Mouse (Mus musculus): Measurements from ENCODE around the gene Tbxas1. TPM values are rescaled to one million over a fixed set of nuclear protein-coding genes. Genes with fewer than 3 reads are reported as not detected.
A peak's percentile ranks its signal among the peaks of the same experiment; 100 is the strongest.

Tbxas1 gene
- total RNA-seq, 1 experiment from 2014 or later, result 19.2 TPM

DNA sequence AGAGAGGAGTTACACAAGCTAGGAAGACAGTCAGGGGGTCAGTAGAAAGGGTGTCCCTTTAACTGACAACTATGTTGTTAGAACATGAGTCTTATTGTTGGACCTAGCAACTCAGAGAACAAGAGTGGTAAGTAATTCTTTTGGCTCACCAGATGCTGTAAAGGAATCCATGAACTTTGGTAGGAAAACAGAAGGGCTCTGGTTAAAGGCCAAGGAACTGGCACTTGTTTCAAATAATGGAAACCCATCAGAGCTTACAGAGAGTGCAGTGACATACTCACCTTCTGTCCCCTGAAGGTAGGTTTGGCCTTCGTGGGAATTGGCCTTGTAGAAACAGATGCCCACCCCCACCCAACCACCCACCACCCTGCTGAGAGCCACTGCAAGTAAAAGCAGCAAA is 97.6 kb downstream of the Tbxas1 start:
- no peak for ATAC-seq (replicated peaks; ENCODE audit: insufficient number of reproducible peaks, low FRiP score, low TSS enrichment, poor library complexity, severe bottlenecking)

DNA sequence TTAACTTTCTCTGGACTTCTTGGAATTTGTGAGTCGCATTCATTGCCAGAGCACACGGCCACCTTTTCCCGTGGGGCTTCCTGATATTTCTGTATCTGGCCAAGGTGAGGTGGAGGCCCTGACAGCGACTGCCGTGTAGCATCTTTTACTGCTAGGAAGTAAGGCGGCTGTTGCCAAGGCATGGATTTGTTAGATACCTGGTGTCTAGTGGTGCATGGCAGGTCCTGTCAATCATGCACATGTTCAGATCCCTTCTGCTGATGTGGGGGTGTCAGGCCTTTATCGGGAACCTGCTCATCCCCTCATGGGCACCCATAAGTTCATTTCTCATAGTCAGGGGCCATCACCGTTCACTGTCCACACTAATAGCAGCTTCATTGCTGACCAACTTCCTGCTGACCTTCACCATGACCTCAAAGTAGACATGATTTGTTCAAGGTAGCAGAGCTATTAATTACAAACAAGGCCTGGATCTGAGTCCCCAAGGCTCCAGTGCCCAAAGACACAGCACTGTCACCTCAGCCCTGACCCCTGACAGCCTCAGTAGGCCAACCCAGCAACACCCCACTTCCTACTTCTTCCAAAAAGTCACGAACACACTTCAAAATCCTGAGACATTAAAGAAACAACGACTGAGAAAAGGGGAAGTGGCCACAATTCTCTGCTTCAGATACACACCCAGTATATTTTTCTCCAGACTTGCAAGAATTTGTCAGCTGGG is 98.4 kb downstream of the Tbxas1 start:
- peak; percentile 73 for ATAC-seq (replicated peaks; ENCODE audit: insufficient number of reproducible peaks, low FRiP score, low TSS enrichment, poor library complexity, severe bottlenecking)

DNA sequence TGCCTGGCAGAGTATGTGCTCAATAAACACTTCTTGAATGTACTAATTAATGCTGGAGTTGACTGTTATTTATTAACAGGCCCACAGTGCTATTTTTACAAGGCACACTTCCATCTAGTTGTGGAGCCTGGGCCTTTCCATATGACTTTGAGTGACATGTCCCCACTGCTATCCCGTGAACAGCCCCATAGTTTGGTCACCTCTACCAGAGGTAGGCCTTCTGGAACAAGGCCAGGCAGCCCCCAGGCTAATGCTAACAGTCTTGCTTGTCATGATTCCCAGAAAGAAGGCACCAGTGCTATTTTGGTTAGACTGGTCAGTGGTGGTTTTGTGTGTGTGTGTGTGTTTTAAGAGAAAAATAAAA is 98.9 kb downstream of the Tbxas1 start:
- ATAC-seq (replicated peaks; ENCODE audit: insufficient number of reproducible peaks, low FRiP score, low TSS enrichment, poor library complexity, severe bottlenecking), result no peak

DNA sequence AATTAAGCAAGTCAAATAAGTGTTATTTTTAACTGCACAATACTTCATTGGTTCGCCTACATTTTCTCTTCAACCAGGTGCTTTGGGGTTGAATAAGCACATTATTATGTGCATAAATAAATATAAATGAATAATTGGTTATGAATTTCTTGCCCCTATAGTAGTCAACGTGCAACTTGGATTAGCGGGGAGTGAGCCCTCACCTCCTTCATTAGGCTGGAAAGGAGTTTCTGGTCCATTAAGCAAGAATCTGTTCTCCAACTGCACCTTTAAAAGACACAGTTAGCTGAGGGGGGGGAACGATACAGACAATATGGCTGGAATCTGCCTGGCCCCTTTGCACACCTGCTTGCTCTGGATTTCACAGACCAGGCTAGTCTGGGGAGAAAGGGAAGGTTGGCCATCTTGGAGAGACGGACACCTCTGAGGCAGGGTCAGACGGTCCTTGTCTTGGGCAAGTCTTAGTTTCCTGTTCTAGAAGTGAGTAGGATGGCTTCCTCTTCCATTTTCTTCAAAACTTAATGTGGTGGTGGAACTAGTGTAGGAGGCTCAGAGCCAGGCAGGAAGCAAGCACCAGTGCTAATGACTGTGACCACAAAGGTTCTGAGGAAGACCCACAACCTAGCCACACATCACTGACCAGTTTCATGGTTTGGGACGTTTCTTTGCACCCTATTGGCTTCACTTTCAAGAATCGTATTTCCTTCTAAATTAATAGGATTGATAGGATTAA is 99.5 kb downstream of the Tbxas1 start:
- ATAC-seq (replicated peaks; ENCODE audit: insufficient number of reproducible peaks, low FRiP score, low TSS enrichment, poor library complexity, severe bottlenecking), result peak; percentile 68

DNA sequence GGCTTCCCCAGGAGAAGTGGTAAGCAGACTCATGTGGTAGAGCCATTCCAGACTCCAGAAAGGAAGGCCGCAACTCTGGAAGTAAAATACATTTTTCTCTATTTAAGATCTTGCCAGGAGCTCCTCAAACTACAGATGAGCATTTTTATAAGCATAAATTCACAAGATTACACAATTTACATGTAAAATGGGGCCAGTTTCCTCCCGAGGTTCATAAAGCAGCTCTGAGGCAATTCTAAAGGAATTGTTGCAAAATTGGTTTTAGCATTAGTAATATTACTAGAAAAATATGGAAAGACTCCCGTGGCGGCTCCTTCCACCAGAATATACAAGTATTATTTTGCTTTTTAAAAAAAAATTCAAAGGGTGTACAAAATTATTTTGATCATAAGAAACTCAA is 100.7 kb downstream of the Tbxas1 start:
- ATAC-seq (replicated peaks; ENCODE audit: insufficient number of reproducible peaks, low FRiP score, low TSS enrichment, poor library complexity, severe bottlenecking), result no peak

DNA sequence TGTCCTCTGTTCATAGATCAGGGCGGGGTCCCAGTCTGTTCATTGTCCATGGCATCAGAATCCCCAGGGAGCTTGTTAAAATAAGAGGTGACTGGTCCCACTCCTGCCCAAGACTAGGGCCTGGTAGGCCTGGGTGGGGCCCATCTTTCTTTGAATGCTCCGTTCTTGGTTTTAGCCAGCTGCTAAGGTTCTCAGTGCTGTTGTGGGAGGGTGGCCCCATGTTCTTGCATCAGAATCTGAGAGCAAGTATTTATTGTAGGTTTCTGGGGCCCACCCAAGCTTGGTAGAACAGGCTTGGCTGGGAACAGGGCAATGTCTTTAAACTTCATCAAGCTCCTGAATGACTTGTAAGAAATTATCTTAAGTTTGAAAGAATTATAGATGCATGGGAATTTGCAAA is 101.2 kb downstream of the Tbxas1 start:
- no peak for ATAC-seq (replicated peaks; ENCODE audit: insufficient number of reproducible peaks, low FRiP score, low TSS enrichment, poor library complexity, severe bottlenecking)

DNA sequence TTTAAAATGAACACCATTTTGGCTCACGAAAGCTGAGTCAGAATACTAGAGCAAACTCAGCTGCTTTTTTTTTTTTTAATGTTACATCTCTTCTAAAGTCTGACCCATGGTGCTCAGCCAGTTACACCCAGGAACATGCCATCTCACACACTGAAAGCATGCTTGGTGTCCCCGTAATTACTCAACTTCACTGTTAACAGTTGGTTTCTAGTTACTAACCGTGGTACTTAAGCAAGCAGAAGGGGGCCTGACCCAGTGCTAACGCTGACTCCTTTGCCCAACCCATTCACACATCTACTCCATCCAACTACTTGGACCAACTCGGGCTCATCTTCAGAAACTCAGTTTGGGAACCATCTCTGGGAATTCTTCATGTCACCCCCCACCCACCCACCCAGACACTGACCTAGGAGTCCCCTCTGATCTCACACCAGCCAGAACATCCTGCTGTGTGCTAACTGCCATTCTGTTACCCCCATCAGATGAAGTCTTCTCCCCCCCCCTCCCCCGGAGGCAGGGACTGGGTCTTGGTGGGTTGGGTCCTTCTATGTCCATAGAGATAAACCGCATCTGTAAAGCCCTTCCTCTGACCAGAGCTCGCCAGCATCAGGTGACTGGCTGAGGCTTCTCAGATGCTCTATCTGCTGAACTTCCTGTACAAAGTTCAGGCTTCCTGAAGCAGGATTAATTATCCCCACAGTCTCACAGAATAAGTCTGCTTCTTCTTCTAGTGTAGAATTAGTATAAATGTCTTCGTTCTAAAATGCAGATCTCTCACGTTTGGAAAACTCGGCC is 105.9 kb downstream of the Tbxas1 start:
- no peak for ATAC-seq (replicated peaks; ENCODE audit: insufficient number of reproducible peaks, low FRiP score, low TSS enrichment, poor library complexity, severe bottlenecking)

DNA sequence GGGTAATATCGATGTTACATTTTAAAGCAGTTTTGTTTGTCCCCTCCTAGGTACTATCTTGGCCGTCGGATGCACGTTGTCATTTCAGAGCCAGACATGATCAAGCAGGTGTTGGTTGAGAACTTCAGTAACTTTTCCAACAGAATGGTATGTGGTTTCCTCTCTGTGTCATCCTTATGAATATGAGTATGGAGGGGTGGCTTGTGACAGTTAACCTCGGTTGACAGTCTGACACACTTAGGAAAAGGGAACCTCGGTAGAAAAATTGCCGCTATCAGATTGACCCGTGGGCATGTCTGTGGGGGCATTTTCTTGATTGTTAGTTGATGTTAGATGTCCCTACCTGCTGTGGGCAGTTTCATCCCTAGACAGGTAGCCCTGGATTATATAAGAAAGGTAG is 106.9 kb downstream of the Tbxas1 start:
- no peak for ATAC-seq (replicated peaks; ENCODE audit: insufficient number of reproducible peaks, low FRiP score, low TSS enrichment, poor library complexity, severe bottlenecking)

DNA sequence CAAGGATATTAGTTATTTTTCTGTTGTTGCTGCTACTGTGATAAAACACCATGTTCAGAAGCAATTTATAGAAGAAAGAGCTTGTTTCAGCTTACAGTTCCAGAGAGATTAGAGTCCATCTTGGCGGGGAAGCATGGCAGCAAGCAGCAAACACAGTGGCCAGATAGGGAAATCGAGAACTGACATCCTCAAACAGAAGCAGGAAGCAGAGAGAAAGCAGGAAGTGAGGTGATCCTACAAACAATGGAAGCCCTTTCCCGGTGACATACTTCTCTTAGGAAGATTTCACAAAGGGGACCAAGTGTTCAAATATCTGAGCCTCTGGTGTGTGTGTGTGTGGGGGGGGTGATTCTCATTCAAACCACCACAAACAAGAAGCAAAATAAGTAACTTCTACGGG is 107.5 kb downstream of the Tbxas1 start:
- ATAC-seq (replicated peaks; ENCODE audit: insufficient number of reproducible peaks, low FRiP score, low TSS enrichment, poor library complexity, severe bottlenecking), result no peak

DNA sequence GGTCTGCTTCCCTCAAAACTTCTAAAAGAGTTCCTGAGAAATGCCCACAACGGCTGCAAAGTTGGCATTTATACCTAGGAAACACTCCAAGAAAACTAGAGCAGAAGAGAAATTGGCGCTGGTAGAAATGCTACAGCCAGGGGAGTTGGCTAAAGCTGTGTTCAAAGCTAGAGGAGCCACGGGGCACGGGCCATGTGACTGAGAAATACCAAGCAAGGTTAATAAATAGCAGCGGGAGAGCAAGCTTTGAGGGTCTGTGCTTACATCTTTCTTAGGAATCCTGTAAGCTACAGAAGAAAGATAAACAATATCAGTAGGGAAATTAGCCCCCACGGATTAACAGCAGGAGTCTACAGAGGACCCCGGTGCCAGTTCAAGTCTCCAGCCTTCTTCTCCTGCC is 107.9 kb downstream of the Tbxas1 start:
- no peak for ATAC-seq (replicated peaks; ENCODE audit: insufficient number of reproducible peaks, low FRiP score, low TSS enrichment, poor library complexity, severe bottlenecking)

DNA sequence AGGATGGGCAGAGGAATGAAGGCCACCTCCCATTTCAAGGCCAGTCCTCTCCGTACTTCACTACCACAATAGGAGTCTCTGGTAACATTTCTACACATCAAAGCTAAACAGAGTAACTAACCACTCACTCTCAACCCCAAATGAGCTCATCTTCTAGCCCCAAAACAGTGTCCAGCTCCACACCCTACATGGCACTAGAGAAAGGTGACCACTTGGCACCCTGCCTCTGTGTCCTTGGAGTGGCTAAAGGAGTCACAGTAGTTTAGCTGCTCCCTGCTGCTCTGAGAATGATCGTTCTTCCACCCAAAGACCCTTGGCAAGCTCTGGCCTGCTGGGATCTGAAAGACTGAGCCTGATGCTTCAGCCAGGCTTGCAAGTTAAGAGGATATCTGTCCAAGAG is 109.4 kb downstream of the Tbxas1 start:
- ATAC-seq (replicated peaks; ENCODE audit: insufficient number of reproducible peaks, low FRiP score, low TSS enrichment, poor library complexity, severe bottlenecking), result no peak

DNA sequence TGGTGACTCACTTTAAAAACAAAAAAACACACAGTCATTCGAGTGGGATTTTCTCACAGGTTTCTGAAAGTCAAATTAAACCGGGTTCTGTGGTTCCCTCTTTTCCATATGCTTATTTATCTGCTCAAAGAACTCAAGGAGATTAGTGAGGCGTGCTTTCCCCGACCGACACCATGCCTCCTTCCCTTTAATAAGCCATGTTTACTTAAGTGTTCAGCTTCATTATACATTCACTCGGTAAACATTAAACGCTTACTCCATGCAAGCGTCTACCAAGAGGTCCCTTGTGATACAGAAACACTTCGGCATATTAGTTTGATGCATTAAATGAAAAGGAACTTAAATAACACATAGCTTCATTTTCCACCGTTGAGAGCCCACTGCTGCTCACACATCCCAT is 111.4 kb downstream of the Tbxas1 start:
- no peak for ATAC-seq (replicated peaks; ENCODE audit: insufficient number of reproducible peaks, low FRiP score, low TSS enrichment, poor library complexity, severe bottlenecking)

DNA sequence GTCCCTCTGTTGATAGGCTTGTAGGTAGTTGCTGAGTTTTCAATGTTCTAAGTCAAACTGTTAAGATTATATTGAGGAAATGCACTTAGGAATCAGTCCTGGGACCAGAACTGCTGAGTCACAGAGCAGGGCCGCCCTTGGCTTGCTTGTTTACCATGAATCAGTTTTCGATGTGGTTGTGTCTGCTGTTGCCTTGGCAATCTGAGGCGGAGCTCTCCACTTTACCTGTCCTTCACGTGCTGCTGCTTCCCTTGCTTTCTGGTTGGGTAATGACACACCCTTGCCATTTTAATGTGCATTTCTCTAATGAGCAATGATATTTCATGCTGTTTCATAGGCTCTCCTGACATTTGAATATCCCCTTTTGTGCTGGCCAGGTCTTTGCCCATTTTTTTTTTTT is 116.8 kb downstream of the Tbxas1 start:
- ATAC-seq (replicated peaks; ENCODE audit: insufficient number of reproducible peaks, low FRiP score, low TSS enrichment, poor library complexity, severe bottlenecking), result 0 out of 2 replicates have a peak, but pooled peaks have one; percentile 59

DNA sequence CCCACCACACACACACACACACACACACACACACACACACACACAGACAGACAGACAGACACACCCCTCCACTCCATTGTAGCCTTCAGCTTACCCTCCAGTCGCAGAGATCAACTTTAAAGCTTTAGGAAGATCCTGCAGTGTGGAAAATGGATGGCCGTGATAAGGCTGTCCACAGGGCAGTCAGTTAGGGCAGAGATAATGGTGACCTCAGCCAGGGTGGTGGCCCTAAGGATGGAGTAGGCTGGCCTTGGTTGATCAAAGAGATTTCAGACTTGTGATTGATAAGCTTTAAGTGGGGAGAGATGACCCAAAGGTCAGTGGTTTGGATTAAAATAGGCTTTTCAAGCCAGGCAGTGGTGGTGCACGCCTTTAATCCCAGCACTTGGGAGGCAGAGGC is 120.6 kb downstream of the Tbxas1 start:
- no peak for ATAC-seq (replicated peaks; ENCODE audit: insufficient number of reproducible peaks, low FRiP score, low TSS enrichment, poor library complexity, severe bottlenecking)

DNA sequence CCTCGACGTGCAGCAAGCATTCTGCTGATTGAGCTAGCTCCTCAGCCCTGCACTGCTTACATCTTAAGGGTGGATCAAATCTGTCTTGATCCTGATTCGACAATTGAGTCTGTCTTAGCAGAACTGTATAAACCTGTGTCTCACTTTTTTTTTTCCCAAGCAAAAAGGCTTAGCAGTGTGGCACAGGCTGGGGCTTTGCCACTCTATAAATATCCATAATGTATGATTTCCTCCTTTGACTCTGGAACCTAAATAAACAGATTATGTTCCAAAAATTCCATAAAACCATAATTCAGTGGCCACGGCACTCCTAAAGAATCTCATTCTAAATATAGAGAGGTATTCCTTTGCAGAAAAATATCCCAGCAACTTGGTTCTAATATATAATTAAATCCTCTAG is 122.6 kb downstream of the Tbxas1 start:
- no peak for ATAC-seq (replicated peaks; ENCODE audit: insufficient number of reproducible peaks, low FRiP score, low TSS enrichment, poor library complexity, severe bottlenecking)

DNA sequence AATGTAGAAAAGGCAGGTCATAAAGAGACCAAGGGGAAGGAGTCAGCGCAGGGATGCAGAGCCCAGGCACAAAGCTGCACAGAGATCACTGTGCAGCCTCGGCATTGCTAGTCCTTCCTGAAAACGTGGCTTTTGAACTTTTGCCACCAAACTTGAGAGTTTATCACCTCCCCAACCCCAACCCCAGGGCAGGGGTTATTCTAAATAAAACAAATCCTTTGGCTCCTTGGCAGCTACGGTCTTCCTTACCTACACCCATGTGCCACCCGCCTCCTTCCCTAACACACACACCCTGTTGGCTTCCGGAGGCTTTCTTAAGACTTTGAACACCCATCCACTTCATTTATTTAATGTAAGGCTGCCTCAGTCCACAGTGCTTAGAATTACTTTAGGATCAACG is 127.9 kb downstream of the Tbxas1 start:
- no peak for ATAC-seq (replicated peaks; ENCODE audit: insufficient number of reproducible peaks, low FRiP score, low TSS enrichment, poor library complexity, severe bottlenecking)

DNA sequence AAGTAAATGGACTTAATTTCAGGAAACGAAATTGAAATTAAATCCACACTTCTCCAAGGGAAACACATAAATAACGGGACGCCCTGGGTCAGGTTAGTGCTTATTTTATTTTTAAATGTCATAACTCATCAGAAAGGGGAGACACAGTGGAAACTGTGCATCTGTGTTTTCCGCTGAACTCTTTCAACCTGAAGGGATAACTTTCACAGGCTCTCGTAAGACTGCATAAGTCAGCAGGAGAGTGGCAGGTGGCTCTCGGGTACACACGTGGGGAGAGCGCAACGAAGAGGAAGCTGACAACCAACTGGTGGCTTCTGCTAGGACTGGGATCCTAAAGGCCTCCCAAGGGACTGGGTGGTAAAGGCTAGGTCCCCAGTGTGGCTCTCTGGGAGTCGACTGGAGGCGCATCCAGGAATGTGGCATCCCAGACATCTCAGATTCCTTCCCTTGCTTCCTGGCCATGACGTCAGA is 128.8 kb downstream of the Tbxas1 start:
- ATAC-seq (replicated peaks; ENCODE audit: insufficient number of reproducible peaks, low FRiP score, low TSS enrichment, poor library complexity, severe bottlenecking), result peak; percentile 44; the same call in 1 of the 2 replicates

DNA sequence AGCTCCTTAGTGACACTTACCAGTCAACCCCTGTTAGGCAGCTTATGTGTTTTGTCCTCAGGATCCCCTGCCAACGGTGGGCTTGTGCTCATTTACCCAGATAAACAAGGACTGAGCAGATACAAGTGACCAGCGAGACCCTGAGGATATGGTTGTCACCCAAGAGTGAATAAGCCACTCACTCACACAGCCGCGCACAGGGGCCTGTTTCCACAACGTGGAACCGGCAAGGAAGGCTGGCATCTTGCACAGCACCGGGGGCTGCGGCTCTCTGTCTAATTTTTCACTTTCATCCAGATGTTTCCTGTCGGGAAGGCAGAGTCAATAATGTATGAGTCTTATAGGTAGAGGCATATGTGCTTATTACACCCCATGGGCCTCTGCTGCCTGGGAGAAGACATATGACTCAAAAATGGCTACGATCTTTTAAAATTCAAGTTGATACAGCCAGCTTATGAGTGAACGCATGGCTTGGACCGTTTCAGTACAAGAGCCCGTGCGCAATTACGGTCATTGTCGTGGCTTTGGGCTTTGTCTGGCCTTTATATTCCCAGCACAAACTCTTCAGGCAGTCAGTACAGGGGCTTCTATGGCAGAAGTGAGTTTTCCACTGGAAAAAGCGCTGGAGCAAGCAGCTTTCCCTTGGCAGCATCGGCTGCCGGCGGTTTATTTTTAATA is 130.2 kb downstream of the Tbxas1 start:
- no peak for ATAC-seq (replicated peaks; ENCODE audit: insufficient number of reproducible peaks, low FRiP score, low TSS enrichment, poor library complexity, severe bottlenecking)

DNA sequence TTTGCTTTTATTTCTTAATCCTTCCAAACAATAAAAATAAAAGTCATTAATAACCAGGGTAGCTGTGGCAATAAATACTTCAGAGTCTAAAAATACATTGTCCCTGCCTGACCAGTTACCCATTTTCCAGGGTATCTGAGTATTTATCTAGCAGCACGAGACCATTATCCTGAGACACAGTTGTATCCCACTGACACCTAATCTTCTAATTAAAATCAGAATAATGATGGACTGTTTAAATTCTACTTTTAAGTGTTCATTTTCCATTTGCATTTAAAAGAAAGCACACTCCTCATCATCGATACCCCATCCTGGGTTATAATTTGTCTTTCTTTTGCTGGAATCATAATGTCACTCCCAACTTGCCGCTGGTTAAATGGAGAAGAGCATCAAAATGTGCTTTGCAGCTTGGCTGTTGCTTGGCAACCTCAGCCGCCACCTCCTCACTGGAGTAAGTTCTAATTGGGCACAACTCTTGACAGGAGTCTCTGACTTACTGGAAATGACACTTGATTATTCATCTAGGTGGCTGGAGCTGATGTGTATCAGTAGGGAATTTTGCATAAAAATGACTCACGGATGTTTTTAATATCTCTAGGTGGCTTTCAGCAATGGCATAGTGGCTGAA is 130.9 kb downstream of the Tbxas1 start:
- ATAC-seq (replicated peaks; ENCODE audit: insufficient number of reproducible peaks, low FRiP score, low TSS enrichment, poor library complexity, severe bottlenecking), result no peak
